Mouse (Mus musculus) limb, embryonic 14.5 days (tissue): ENCODE results near the gene Esr2. TPM values are rescaled to one million over a fixed set of nuclear protein-coding genes. Genes with fewer than 3 reads are reported as not detected.
"Not testable (repeated sequence)": the region's sequence is repeated elsewhere in the genome, so short reads cannot be mapped to it uniquely, and the experiment has no call there.

ENCODE experiments used
- ATAC-seq: fragments of 200-750 bp; cut with Nextera tagmentation; 2 replicates; pipeline ENCODE4 v1.8.0; 2017; ENCODE audit warnings: low read depth, moderate number of reproducible peaks, moderate TSS enrichment; ENCODE audit not compliant: low FRiP score
- DNase-seq: peaks from one replicate; pipeline ENCODE4 v3.0.0-alpha.2; 2015; ENCODE audit warnings: low spot score
- H3K27ac ChIP-seq: fragments of 300-500 bp; sonication (generic); replicated peaks from 2 replicates; pipeline ENCODE4 v1.5.1; 2014; ENCODE audit warnings: low read depth, mild to moderate bottlenecking, low read length, moderate library complexity, mixed read lengths
- H3K27me3 ChIP-seq: fragments of 300-500 bp; sonication (generic); 2 replicates; pipeline ENCODE4 v1.6.1; 2014; ENCODE audit warnings: low read length, mixed read lengths; ENCODE audit not compliant: control insufficient read depth, insufficient read depth
- H3K36me3 ChIP-seq: fragments of 300-500 bp; sonication (generic); 2 replicates; pipeline ENCODE4 v1.6.1; 2014; ENCODE audit warnings: mild to moderate bottlenecking, low read length, moderate library complexity, mixed read lengths; ENCODE audit not compliant: control insufficient read depth, insufficient read depth
- H3K4me1 ChIP-seq: fragments of 300-500 bp; sonication (generic); 2 replicates; pipeline ENCODE4 v1.6.1; 2014; ENCODE audit warnings: antibody characterized with exemption, low read length, mixed read lengths; ENCODE audit not compliant: control insufficient read depth, insufficient read depth
- H3K4me2 ChIP-seq: fragments of 300-500 bp; sonication (generic); replicated peaks from 2 replicates; pipeline ENCODE4 v1.6.1; 2014; ENCODE audit warnings: low read depth, mild to moderate bottlenecking, low read length, moderate library complexity; ENCODE audit not compliant: severe bottlenecking
- H3K4me3 ChIP-seq: fragments of 300-500 bp; sonication (generic); replicated peaks from 2 replicates; pipeline ENCODE4 v1.5.1; 2014; ENCODE audit warnings: low read length
- H3K9ac ChIP-seq: fragments of 300-500 bp; sonication (generic); 2 replicates; pipeline ENCODE4 v1.6.1; 2014; ENCODE audit warnings: mild to moderate bottlenecking, low read depth, low read length, moderate library complexity; ENCODE audit not compliant: severe bottlenecking
- H3K9me3 ChIP-seq: fragments of 300-500 bp; sonication (generic); 2 replicates; pipeline ENCODE4 v1.6.1; 2016; ENCODE audit warnings: low read length; ENCODE audit not compliant: control insufficient read depth
- POLR2A ChIP-seq: fragments of 200-500 bp; IDR thresholded peaks from 2 replicates; pipeline ENCODE4 v1.8.0; 2012; ENCODE audit warnings: inconsistent platforms, mild to moderate bottlenecking, moderate library complexity, borderline replicate concordance; ENCODE audit not compliant: insufficient read depth, insufficient read length; ENCODE audit errors: extremely low read depth
- WGBS: fragments of 180-500 bp; shearing (Covaris S2); extraction: QIAGEN DNeasy Blood & Tissue Kit; methylation state at CpG from one replicate; pipeline ENCODE4 v1.1.7; 2014; 5-methylcytosine and 5-hydroxymethylcytosine counted together
- polyA plus RNA-seq, 2 experiments: library from polyadenylated mRNA; depleted of rRNA in 1 of 2; stranded (reverse) in 1 of 2; unstranded in 1 of 2; fragments of >200 nt; fragmentation: Nextera tagmentation in 1 of 2; extraction: Ambion mirVana in 1 of 2; gene quantifications; 2 replicates each; pipeline versions ENCODE4 v1.2.1 to v1.2.3; 2012 to 2014

Gene Esr2
- polyA plus RNA-seq (2012; rRNA removed) = 0.24 and 0.31 TPM in 2 replicates
- 0.10 and 0.40 TPM in 2 replicates for polyA plus RNA-seq (2014; fragmentation: Nextera tagmentation; extraction: Ambion mirVana)

GRCm38 (mm10) chr12:76177000-76177863 is at the start of gene Esr2:
Esr2 (minus strand) TSS chr12:76177259.
- Histone ChIP-seq H3K9me3 (no peaks in the 10 kb centered on the region), H3K27me3 (no peaks in the 10 kb centered on the region), H3K4me1 (no peaks in the 10 kb centered on the region), H3K36me3 (no peaks in the 10 kb centered on the region), H3K9ac (peak within 1 kb of the TSS; percentile 48), H3K4me2 (peak within 1 kb of the TSS; percentile 98), H3K4me3 (peak within 1 kb of the TSS; percentile 39), H3K27ac (no peak within 1 kb of the TSS)
- ATAC-seq (peak; percentile 78), DNase-seq (peak; percentile 54)
- WGBS = under 1% methylated on average over 39 of the region's 39 CpGs
- 0 out of 2 replicates have a peak, but pooled peaks have one; percentile 14 for TF ChIP-seq POLR2A

DNA sequence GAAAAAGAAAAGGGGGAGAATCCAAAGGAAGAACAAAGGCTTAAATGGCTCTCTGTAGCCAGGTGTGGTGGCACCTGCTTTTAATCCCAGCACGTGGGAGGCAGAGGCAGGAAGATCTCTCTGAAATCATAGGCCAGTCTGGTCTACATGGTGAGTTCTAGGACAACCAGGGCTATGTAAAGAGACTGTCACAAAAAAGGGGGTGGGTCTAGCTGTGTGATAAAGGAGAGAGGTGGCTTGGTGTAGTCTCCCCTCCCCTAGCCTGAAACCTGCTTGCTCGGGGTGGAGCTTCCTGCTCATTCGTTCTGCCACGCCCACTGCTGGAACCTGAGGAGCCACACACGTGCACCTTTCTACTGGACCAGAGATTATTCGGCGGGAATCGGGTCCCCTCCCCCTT is 45.0 kb upstream of the Esr2 start:
- not testable (repeated sequence) for H3K4me3 ChIP-seq, ATAC-seq, H3K9ac ChIP-seq, H3K27me3 ChIP-seq, H3K4me2 ChIP-seq, H3K27ac ChIP-seq, H3K4me1 ChIP-seq, H3K36me3 ChIP-seq, DNase-seq, H3K9me3 ChIP-seq
- WGBS = 62% methylated on average over 3 of the region's 8 CpGs

DNA sequence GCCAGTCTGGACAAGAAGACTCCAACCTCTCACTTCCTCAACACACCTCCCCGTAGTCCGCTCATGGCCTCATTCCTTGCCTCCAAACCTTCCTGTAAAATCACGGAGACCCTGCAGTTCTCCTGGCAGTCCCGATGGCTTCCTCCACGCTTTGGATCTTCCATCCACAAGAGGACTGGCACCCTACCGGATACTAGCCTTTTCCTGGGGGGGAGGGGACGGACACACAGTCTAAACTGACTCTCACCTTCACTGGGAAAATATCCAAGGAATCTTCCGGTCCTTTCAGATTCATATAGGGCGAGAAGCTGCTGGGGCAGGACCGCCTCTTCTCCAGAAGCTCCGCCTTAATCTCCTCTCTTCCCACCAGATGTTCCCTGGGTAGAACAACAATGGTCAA is 39.7 kb upstream of the Esr2 start:
- WGBS = 77% methylated on average over 11 of the region's 11 CpGs
- no peaks in the 10 kb centered on the region for H3K36me3 ChIP-seq
- no peak overlapping the region for H3K4me3 ChIP-seq
- no peaks in the 10 kb centered on the region for H3K9me3 ChIP-seq
- H3K4me2 ChIP-seq = no peak overlapping the region
- no peaks in the 10 kb centered on the region for H3K27me3 ChIP-seq
- DNase-seq (no peak), ATAC-seq (no peak)
- H3K27ac ChIP-seq = no peak overlapping the region
- no peaks in the 10 kb centered on the region for H3K4me1 ChIP-seq
- TF ChIP-seq POLR2A = no peak
- H3K9ac ChIP-seq = no peak overlapping the region

GRCm38 (mm10) chr12:76215121-76215520 is 38.1 kb upstream of the Esr2 start:
- Histone ChIP-seq H3K27me3 (no peaks in the 10 kb centered on the region), H3K27ac (no peak overlapping the region), H3K9ac (no peak overlapping the region), H3K9me3 (no peaks in the 10 kb centered on the region), H3K4me2 (no peak overlapping the region), H3K4me3 (no peak overlapping the region), H3K36me3 (no peaks in the 10 kb centered on the region), H3K4me1 (no peaks in the 10 kb centered on the region)
- 22% methylated on average over 5 of the region's 5 CpGs for WGBS
- TF ChIP-seq POLR2A = no peak
- DNase-seq (no peak), ATAC-seq (no peak)

DNA sequence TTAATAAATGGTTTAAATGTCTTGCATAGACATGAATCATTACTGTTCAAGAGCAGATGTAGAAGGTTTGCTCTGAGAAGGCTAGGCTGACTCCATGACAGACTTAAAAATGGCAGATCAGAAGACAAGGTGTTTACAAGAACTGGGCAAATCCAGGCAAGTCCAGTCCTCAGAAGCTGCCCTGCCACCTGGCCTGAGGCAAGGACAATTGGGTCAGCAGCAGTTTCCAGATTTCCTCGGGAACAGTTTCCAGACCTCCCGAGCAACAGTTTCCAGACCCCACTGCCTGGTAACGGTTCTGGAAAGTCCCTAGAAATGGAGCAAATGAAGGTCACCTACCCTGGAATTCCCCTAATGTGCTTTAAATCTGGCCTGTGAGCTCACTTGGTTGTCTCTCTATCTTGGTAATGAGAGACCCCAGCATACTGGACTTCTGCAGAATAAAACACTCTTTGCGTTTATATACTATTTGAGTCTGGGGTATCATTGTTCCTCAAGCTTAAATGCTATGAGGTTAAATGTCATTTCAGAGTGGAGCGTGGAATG is 32.4 kb upstream of the Esr2 start:
- 85% methylated on average over 5 of the region's 5 CpGs for WGBS
- H3K9ac ChIP-seq = no peak overlapping the region
- no peak for TF ChIP-seq POLR2A

More for the DNA sequence above, 32.4 kb upstream of the Esr2 start:
- Histone ChIP-seq H3K9me3 (no peaks in the 10 kb centered on the region), H3K27me3 (no peaks in the 10 kb centered on the region), H3K36me3 (no peaks in the 10 kb centered on the region), H3K27ac (no peak overlapping the region), H3K4me1 (no peaks in the 10 kb centered on the region), H3K4me3 (no peak overlapping the region), H3K4me2 (no peak overlapping the region)
- DNase-seq (no peak), ATAC-seq (no peak)
